Mouse (Mus musculus) stomach, embryonic 16.5 days (tissue): ENCODE measurements around the gene Rpp14. TPM values are rescaled to one million over a fixed set of nuclear protein-coding genes. Genes with fewer than 3 reads are reported as not detected.

Experiments used
- ATAC-seq: fragments of 200-750 bp; cut with Nextera tagmentation; 2 replicates; pipeline ENCODE4 v1.8.0; 2017; ENCODE audit warnings: moderate number of reproducible peaks, moderate TSS enrichment; ENCODE audit not compliant: insufficient read depth, low FRiP score
- H3K27ac ChIP-seq: fragments of 300-500 bp; sonication (generic); 2 replicates; pipeline ENCODE4 v1.5.1; 2014; ENCODE audit warnings: low read length
- H3K27me3 ChIP-seq: fragments of 300-500 bp; sonication (generic); 2 replicates; pipeline ENCODE4 v1.6.1; 2014; ENCODE audit warnings: low read length, control low read depth, mixed read lengths; ENCODE audit not compliant: control insufficient read depth, insufficient read depth
- H3K36me3 ChIP-seq: fragments of 300-500 bp; sonication (generic); 2 replicates; pipeline ENCODE4 v1.6.1; 2014; ENCODE audit warnings: low read length; ENCODE audit not compliant: control insufficient read depth, insufficient read depth
- H3K4me1 ChIP-seq: fragments of 300-500 bp; sonication (generic); 2 replicates; pipeline ENCODE4 v1.6.1; 2014; ENCODE audit warnings: low read length, control low read depth, mixed read lengths; ENCODE audit not compliant: control insufficient read depth, insufficient read depth
- H3K4me2 ChIP-seq: fragments of 300-500 bp; sonication (generic); 2 replicates; pipeline ENCODE4 v1.6.1; 2014; ENCODE audit warnings: low read depth, low read length, mixed read lengths
- H3K4me3 ChIP-seq: fragments of 300-500 bp; sonication (generic); replicated peaks from 2 replicates; pipeline ENCODE4 v1.5.1; 2014; ENCODE audit warnings: mild to moderate bottlenecking, low read length
- H3K9ac ChIP-seq: fragments of 300-500 bp; sonication (generic); 2 replicates; pipeline ENCODE4 v1.6.1; 2014; ENCODE audit warnings: low read length
- H3K9me3 ChIP-seq: fragments of 300-500 bp; sonication (generic); replicated peaks from 2 replicates; pipeline ENCODE4 v1.6.1; 2016; ENCODE audit warnings: low read length, control low read depth; ENCODE audit not compliant: control insufficient read depth
- WGBS: fragments of 180-500 bp; shearing (Covaris S2); extraction: QIAGEN DNeasy Blood & Tissue Kit; methylation state at CpG from one replicate; pipeline ENCODE4 v1.1.7; 2014; 5-methylcytosine and 5-hydroxymethylcytosine counted together
- polyA plus RNA-seq: library from polyadenylated mRNA; unstranded; fragments of >200 nt; fragmentation: Nextera tagmentation; extraction: Ambion mirVana; gene quantifications from 2 replicates; pipeline ENCODE4 v1.2.1, GENCODE M21; 2015

Gene Rpp14
- polyA plus RNA-seq, 1 experiment from 2014 or later: 47.3 TPM

DNA sequence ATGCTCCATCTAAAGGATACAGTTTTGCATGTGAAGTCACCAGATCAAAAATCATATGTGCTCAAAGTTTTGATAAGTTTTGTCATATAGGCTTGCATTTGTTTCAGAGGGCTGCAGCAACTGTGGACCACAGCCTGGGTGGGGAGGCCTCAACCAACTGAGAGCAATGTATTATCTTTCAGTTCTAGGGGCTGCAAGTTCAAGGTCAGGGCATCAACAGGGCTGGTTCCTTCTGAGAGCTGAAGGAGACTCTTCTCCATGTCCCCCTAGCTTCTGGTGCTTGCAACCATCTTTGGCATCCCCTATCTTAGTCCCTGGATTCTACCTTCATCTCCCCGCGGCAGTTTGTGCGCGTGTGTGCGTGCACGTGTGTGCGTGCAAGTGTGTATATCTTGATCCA is 27.5 kb upstream of the Rpp14 start:
- H3K9me3 ChIP-seq: no peaks in the 10 kb centered on the region
- H3K4me2 ChIP-seq: no peak overlapping the region
- no peak overlapping the region for H3K27ac ChIP-seq
- H3K4me1 ChIP-seq: no peaks in the 10 kb centered on the region
- H3K36me3 ChIP-seq: no peaks in the 10 kb centered on the region
- no peak overlapping the region for H3K4me3 ChIP-seq
- no peak for ATAC-seq
- WGBS: 96% methylated on average over 7 of the region's 7 CpGs
- H3K9ac ChIP-seq: no peak overlapping the region
- no peaks in the 10 kb centered on the region for H3K27me3 ChIP-seq

DNA sequence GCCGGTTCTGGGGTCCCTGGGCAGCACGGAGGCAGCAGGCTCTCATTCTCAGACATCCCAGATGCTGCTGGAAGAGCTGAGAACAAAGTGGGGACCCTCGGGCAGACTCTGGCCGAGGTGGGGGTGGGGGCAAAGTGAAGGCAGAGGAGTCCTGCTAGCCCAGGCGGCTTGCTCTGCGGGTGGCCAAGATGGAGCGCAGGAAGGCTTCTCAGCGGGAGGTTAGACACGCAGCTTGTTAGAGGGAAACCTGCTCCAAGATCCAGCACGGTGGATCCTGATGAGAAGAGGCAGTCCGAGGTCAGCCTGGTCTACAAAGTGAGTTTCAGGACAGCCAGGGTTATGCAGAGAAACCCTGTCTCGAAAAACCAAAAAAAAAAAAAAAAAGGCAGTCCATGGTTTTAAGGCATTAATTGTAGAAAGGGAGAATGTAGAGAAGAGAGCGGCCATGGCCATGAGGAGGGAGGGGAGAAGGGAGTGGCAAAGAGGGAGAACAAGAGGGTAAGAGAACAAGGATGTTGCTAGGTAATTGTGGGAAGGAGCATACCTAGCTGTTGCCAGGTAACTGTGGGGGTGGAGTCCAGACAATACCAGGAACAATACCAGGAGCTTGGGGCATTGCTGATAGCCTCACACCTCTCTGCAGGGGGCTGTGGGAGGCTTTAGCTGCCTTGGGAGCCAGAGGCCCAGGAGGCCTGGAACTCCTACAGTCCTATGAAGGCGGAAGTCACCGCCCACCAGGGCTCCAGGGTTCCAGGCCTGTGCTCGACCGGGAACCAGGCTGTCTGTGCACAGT is 25.7 kb upstream of the Rpp14 start:
- Histone ChIP-seq H3K4me2 (no peak overlapping the region), H3K36me3 (no peaks in the 10 kb centered on the region), H3K9ac (no peak overlapping the region), H3K27me3 (no peaks in the 10 kb centered on the region), H3K27ac (no peak overlapping the region), H3K9me3 (no peaks in the 10 kb centered on the region), H3K4me1 (no peaks in the 10 kb centered on the region), H3K4me3 (no peak overlapping the region)
- ATAC-seq: peak; percentile 71
- WGBS: 43% methylated on average over 17 of the region's 17 CpGs

DNA sequence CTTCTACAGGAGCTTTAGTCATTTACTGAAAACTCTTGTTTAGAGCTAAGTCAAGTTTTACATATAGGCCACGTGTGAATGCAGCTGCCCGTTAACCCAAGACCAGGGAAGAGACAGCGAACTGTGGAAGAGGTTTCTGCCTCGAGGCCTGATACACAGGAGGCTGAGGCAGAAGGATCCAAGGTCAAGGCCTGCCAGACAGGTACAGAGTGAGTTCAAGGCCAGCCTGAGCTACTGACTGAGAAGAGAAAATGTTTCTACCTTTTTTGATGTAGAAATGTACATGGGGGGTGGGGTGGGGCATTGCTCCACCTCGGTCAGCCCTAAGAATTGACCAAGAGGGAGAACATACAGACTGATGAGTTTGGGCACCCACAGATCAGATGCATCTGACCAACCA is 24.1 kb upstream of the Rpp14 start:
- no peak overlapping the region for H3K4me2 ChIP-seq
- no peak overlapping the region for H3K9ac ChIP-seq
- H3K9me3 ChIP-seq: no peaks in the 10 kb centered on the region
- no peaks in the 10 kb centered on the region for H3K36me3 ChIP-seq
- H3K4me1 ChIP-seq: no peaks in the 10 kb centered on the region
- 87% methylated on average over 5 of the region's 5 CpGs for WGBS
- H3K27ac ChIP-seq: no peak overlapping the region
- H3K4me3 ChIP-seq: no peak overlapping the region
- no peak for ATAC-seq
- no peaks in the 10 kb centered on the region for H3K27me3 ChIP-seq

DNA sequence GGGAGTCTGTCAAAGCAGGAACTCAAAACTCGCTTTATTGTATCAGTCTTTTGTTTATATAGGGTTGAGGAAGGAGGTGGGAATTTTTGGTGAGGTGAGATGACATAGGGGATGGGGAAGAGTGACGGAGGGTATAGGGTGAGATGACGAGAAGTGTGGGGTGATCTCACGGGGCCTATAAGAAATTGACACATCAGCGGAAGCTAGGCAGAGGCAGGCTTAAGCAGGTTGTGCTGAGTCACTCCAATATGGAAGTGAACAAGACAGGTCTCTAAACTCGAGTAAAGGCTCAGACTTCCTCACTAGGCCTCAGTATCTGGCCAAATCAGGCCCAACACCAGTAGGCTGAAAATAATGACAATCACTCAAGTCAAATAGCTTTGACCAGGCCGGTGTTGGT is 20.2 kb upstream of the Rpp14 start:
- H3K27ac ChIP-seq: no peak overlapping the region
- no peak overlapping the region for H3K9ac ChIP-seq
- ATAC-seq: no peak
- 90% methylated on average over 7 of the region's 7 CpGs for WGBS
- H3K9me3 ChIP-seq: no peaks in the 10 kb centered on the region
- no peaks in the 10 kb centered on the region for H3K27me3 ChIP-seq
- peaks cover 6% of the 10 kb centered on the region; the same call in 1 of the 2 replicates for H3K4me1 ChIP-seq
- no peak overlapping the region for H3K4me2 ChIP-seq
- H3K36me3 ChIP-seq: no peaks in the 10 kb centered on the region
- no peak overlapping the region for H3K4me3 ChIP-seq

DNA sequence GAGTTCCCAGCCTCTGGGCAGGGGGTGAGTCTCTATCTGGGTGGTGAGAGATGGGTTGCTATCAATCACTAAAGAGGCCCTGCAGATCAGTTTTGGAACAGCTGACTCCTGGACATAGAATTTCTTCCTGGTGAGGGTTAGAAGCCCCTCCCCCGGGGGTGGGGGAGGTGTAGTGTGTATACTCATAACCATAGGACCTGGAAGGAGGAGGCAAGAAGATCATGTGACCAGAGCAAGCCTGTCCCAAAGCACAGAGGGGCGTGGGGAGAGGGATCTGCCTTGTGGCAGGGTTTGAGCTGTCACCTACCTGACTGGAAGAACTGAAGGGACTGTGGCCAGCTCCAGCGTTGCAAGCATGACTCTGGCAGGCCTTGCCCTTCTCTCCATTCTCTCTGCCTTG is 18.1 kb upstream of the Rpp14 start:
- H3K4me1 ChIP-seq: peaks cover 6% of the 10 kb centered on the region; the same call in 1 of the 2 replicates
- H3K36me3 ChIP-seq: no peaks in the 10 kb centered on the region
- 24% methylated on average over 3 of the region's 3 CpGs for WGBS
- peak overlapping the region; percentile 22; the same call in 1 of the 2 replicates for H3K27ac ChIP-seq
- H3K4me3 ChIP-seq: no peak overlapping the region
- H3K9ac ChIP-seq: no peak overlapping the region
- peak; percentile 44; the same call in 1 of the 2 replicates for ATAC-seq
- H3K4me2 ChIP-seq: no peak overlapping the region
- H3K9me3 ChIP-seq: no peaks in the 10 kb centered on the region
- no peaks in the 10 kb centered on the region for H3K27me3 ChIP-seq

DNA sequence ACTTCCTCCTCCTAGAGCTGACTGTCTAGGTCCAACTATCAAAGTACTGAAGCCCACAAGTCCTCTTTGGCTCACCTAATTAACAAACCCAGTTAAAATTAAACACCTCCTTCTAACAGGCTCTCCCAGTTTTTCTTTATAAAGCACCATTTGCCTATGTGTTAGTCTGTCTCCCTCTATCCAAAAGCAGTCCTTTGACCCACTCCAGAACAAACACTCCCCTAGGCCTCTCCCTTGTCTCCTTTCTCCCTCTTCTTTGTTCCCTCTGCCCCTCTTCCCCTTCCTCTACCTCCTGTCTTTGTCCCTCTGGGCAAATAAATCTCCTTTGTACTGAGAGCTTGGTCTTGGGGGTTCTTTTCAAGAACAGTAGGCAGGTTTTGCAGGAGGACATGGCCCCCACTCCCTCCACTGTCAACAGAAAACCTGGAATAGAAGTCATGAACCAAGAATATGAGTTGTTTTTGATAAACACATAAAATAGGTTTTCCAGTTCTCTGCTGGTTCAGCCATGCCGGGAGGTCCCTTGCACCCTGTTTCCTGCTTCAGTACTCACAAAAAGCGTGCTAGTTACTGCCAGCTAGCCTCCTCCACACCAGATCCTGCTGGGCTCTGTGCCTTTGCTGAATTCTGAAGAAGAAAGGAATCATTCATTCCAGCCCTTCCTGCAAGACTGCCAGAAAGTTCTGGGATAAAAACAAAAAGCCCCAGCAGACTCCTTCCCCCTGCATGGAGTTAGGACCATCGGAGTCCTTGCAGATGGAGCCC is 17.4 kb upstream of the Rpp14 start:
- ATAC-seq: no peak
- no peak overlapping the region for H3K4me3 ChIP-seq
- H3K27ac ChIP-seq: peak overlapping the region; percentile 22; the same call in 1 of the 2 replicates
- no peak overlapping the region for H3K9ac ChIP-seq
- H3K4me1 ChIP-seq: peaks cover 6% of the 10 kb centered on the region; the same call in 1 of the 2 replicates
- no peaks in the 10 kb centered on the region for H3K36me3 ChIP-seq
- no peak overlapping the region for H3K4me2 ChIP-seq
- no peaks in the 10 kb centered on the region for H3K27me3 ChIP-seq
- H3K9me3 ChIP-seq: no peaks in the 10 kb centered on the region
- 59% methylated on average over 3 of the region's 3 CpGs for WGBS

DNA sequence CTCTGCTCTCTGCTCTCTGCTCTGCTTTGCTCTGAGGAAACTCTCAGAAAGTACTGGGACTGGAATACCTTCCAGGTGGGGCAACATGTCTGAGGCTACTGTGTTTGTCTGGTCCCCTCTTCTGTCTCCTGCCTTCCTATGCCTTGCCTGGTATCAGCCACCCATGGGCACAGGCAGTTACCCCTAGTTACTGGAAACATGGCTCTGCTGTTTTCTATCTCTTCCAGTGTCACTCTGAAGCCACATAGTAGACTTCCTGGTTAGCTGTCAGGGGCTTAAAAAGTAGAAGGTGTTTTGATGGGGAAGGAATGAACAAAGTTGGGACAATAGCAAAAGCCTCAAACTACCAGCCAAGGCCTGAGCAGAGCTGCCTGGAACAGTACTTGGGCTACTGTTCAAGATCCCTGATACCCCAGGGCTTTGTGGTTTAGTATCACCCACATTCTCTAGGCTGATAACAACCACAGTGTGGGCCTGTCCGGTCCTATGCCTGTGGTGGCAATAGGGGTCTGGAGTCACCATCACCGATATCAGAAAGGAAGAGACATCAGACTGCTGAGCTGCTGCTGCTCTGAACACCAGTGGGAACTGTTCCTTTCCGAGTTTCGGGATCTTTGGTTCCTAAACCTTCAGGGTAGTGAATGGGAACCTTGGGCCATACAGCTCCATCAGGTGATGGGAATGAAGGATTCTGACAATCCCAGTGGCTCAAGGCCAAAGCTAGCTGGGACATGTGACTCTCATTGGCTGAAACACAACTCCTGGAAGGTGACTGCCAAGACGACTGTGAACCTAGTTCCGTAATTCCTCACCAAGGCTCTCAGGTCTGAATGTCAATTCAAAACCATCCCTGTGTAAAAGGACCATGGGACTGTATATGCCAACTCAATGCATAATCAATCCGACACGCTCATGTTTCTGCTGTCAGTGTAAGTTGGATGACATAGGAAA is 16.1 kb upstream of the Rpp14 start:
- WGBS: 88% methylated on average over 8 of the region's 8 CpGs
- Histone ChIP-seq H3K4me2 (no peak overlapping the region), H3K4me1 (peaks cover 6% of the 10 kb centered on the region; the same call in 1 of the 2 replicates), H3K27me3 (no peaks in the 10 kb centered on the region), H3K4me3 (no peak overlapping the region), H3K36me3 (no peaks in the 10 kb centered on the region), H3K9ac (no peak overlapping the region), H3K9me3 (no peaks in the 10 kb centered on the region), H3K27ac (no peak overlapping the region)
- no peak for ATAC-seq

DNA sequence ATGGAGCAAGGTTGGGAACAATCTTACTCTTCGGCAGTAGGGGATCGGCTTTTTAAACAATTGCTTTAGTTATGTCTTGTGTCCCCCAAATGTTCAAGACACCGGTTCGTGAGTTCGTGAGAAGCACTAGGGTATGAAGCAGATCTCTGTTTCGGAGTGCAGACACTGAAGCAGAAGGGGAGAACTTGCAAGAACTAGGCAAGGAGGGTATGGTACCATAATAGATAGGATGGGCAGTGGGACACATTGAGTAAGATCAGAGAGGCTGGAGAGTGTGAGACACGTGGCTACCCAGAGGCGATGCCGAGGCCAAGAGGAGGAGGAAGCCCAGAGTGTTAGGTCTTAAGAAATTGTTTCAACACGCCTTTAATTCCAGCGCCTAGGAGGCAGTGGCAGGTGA is 551 bp downstream of the Rpp14 start:
- Histone ChIP-seq H3K27ac (peak overlapping the region; percentile 95), H3K4me3 (peak overlapping the region; percentile 67), H3K9me3 (no peaks in the 10 kb centered on the region), H3K27me3 (no peaks in the 10 kb centered on the region), H3K36me3 (0 out of 2 replicates have a peak, but pooled peaks cover 5% of the 10 kb centered on the region), H3K9ac (peak overlapping the region; percentile 83), H3K4me2 (peak overlapping the region; percentile 84), H3K4me1 (peaks cover 13% of the 10 kb centered on the region)
- ATAC-seq: 0 out of 2 replicates have a peak, but pooled peaks have one; percentile 18
- WGBS: under 1% methylated on average over 11 of the region's 11 CpGs
